Mouse (Mus musculus) midbrain, postnatal 0 days (tissue): ENCODE data around the gene Phactr1. TPM values are rescaled to one million over a fixed set of nuclear protein-coding genes. Genes with fewer than 3 reads are reported as not detected.

Source experiments
- ATAC-seq: fragments of 200-750 bp; cut with Nextera tagmentation; 2 replicates; pipeline ENCODE4 v1.8.0; 2017; ENCODE audit warnings: moderate number of reproducible peaks, mild to moderate bottlenecking, moderate TSS enrichment, moderate library complexity; ENCODE audit not compliant: low FRiP score
- DNase-seq: peaks from one replicate; pipeline ENCODE4 v3.0.0-alpha.2; 2015; ENCODE audit warnings: low spot score
- H3K27ac ChIP-seq: fragments of 300-500 bp; sonication (generic); 2 replicates; pipeline ENCODE4 v1.5.1; 2014; ENCODE audit warnings: low read depth, mild to moderate bottlenecking, low read length, mixed read lengths
- H3K27me3 ChIP-seq: fragments of 300-500 bp; sonication (generic); 2 replicates; pipeline ENCODE4 v1.6.1; 2014; ENCODE audit warnings: low read length, control low read depth, mixed read lengths; ENCODE audit not compliant: insufficient read depth
- H3K36me3 ChIP-seq: fragments of 300-500 bp; sonication (generic); 2 replicates; pipeline ENCODE4 v1.6.1; 2014; ENCODE audit warnings: low read length, control low read depth, mixed read lengths; ENCODE audit not compliant: insufficient read depth
- H3K4me1 ChIP-seq: fragments of 300-500 bp; sonication (generic); 2 replicates; pipeline ENCODE4 v1.6.1; 2014; ENCODE audit warnings: mild to moderate bottlenecking, control low read depth, antibody characterized with exemption, low read length, mixed read lengths; ENCODE audit not compliant: insufficient read depth
- H3K4me2 ChIP-seq: fragments of 300-500 bp; sonication (generic); 2 replicates; pipeline ENCODE4 v1.6.1; 2014; ENCODE audit warnings: low read depth, mild to moderate bottlenecking, low read length, mixed read lengths; ENCODE audit not compliant: poor library complexity, severe bottlenecking
- H3K4me3 ChIP-seq: fragments of 300-500 bp; sonication (generic); 2 replicates; pipeline ENCODE4 v1.5.1; 2014; ENCODE audit warnings: low read depth, mild to moderate bottlenecking, low read length, moderate library complexity
- H3K9ac ChIP-seq: fragments of 300-500 bp; sonication (generic); replicated peaks from 2 replicates; pipeline ENCODE4 v1.6.1; 2014; ENCODE audit warnings: mild to moderate bottlenecking, low read length, moderate library complexity, mixed read lengths; ENCODE audit not compliant: poor library complexity, severe bottlenecking
- H3K9me3 ChIP-seq: fragments of 300-500 bp; sonication (generic); 2 replicates; pipeline ENCODE4 v1.6.1; 2016; ENCODE audit warnings: low read length, control low read depth
- CTCF ChIP-seq: IDR thresholded peaks from 2 replicates; pipeline ENCODE4 v1.5.1; 2016; ENCODE audit warnings: antibody characterized with exemption, mild to moderate bottlenecking
- WGBS: fragments of 180-500 bp; shearing (Covaris S2); extraction: QIAGEN DNeasy Blood & Tissue Kit; methylation state at CpG from one replicate; pipeline ENCODE4 v1.1.7; 2014; 5-methylcytosine and 5-hydroxymethylcytosine counted together
- polyA plus RNA-seq: library from polyadenylated mRNA; unstranded; fragments of >200 nt; fragmentation: Nextera tagmentation; extraction: Ambion mirVana; gene quantifications from 2 replicates; pipeline ENCODE4 v1.2.1, GENCODE M21; 2015
- total RNA-seq: library from RNA; depleted of rRNA; stranded (reverse); fragments of >200 nt; gene quantifications from 2 replicates; pipeline ENCODE4 v1.2.3, GENCODE M21; 2014

The Phactr1 gene
- total and polyA plus RNA-seq, 2 experiments from 2014 or later = 53.9 to 73.7 TPM

GRCm38 (mm10) chr13:42823875-42824274 is 143.5 kb downstream of the Phactr1 start:
- no peaks in the 10 kb centered on the region for H3K27me3 ChIP-seq
- DNase-seq (no peak), ATAC-seq (no peak)
- TF ChIP-seq CTCF = no peak
- 82% methylated on average over 7 of the region's 7 CpGs for WGBS
- no peaks in the 10 kb centered on the region for H3K9me3 ChIP-seq
- H3K27ac ChIP-seq = no peak overlapping the region
- H3K4me2 ChIP-seq = no peak overlapping the region
- H3K4me3 ChIP-seq = no peak overlapping the region
- H3K36me3 ChIP-seq = no peaks in the 10 kb centered on the region
- no peaks in the 10 kb centered on the region for H3K4me1 ChIP-seq
- H3K9ac ChIP-seq = no peak overlapping the region

GRCm38 (mm10) chr13:42826602-42827001 is 146.2 kb downstream of the Phactr1 start:
- no peaks in the 10 kb centered on the region for H3K9me3 ChIP-seq
- H3K27me3 ChIP-seq = no peaks in the 10 kb centered on the region
- ATAC-seq (no peak), DNase-seq (peak; percentile 51)
- no peak overlapping the region for H3K27ac ChIP-seq
- H3K36me3 ChIP-seq = no peaks in the 10 kb centered on the region
- H3K9ac ChIP-seq = no peak overlapping the region
- peak; percentile 80 for TF ChIP-seq CTCF
- H3K4me3 ChIP-seq = no peak overlapping the region
- H3K4me2 ChIP-seq = no peak overlapping the region
- 58% methylated on average over 8 of the region's 8 CpGs for WGBS
- 0 out of 2 replicates have a peak, but pooled peaks cover 2% of the 10 kb centered on the region for H3K4me1 ChIP-seq

GRCm38 (mm10) chr13:42828978-42829377 is 148.6 kb downstream of the Phactr1 start:
- H3K27me3 ChIP-seq = no peaks in the 10 kb centered on the region
- ATAC-seq (no peak), DNase-seq (peak; percentile 41)
- H3K27ac ChIP-seq = no peak overlapping the region
- no peaks in the 10 kb centered on the region for H3K36me3 ChIP-seq
- no peak overlapping the region for H3K4me2 ChIP-seq
- TF ChIP-seq CTCF = no peak
- H3K4me3 ChIP-seq = no peak overlapping the region
- H3K9me3 ChIP-seq = no peaks in the 10 kb centered on the region
- H3K4me1 ChIP-seq = 0 out of 2 replicates have a peak, but pooled peaks cover 2% of the 10 kb centered on the region
- WGBS = 46% methylated on average over 9 of the region's 9 CpGs
- no peak overlapping the region for H3K9ac ChIP-seq

- H3K4me2 ChIP-seq = no peak overlapping the region
- no peak overlapping the region for H3K9ac ChIP-seq
- H3K36me3 ChIP-seq = no peaks in the 10 kb centered on the region
- H3K9me3 ChIP-seq = no peaks in the 10 kb centered on the region
- H3K4me1 ChIP-seq = no peaks in the 10 kb centered on the region
- peak; percentile 77 for TF ChIP-seq CTCF
- H3K27ac ChIP-seq = no peak overlapping the region
- WGBS = 53% methylated on average over 2 of the region's 2 CpGs
- H3K27me3 ChIP-seq = no peaks in the 10 kb centered on the region
- DNase-seq = peak; percentile 83
- no peak for ATAC-seq
- H3K4me3 ChIP-seq = no peak overlapping the region
These were observed 155.0 kb downstream of the Phactr1 start for GRCm38 (mm10) chr13:42835441-42835840.

GRCm38 (mm10) chr13:42839358-42839757 is 158.9 kb downstream of the Phactr1 start:
- no peak overlapping the region for H3K27ac ChIP-seq
- 65% methylated on average over 2 of the region's 2 CpGs for WGBS
- H3K4me1 ChIP-seq = no peaks in the 10 kb centered on the region
- H3K4me3 ChIP-seq = no peak overlapping the region
- no peaks in the 10 kb centered on the region for H3K9me3 ChIP-seq
- no peak for DNase-seq
- H3K4me2 ChIP-seq = no peak overlapping the region
- H3K27me3 ChIP-seq = no peaks in the 10 kb centered on the region
- no peak overlapping the region for H3K9ac ChIP-seq
- H3K36me3 ChIP-seq = no peaks in the 10 kb centered on the region
- TF ChIP-seq CTCF = no peak
- no peak for ATAC-seq

GRCm38 (mm10) chr13:42852086-42852485 is 171.7 kb downstream of the Phactr1 start:
- no peak overlapping the region for H3K9ac ChIP-seq
- no peak overlapping the region for H3K4me2 ChIP-seq
- H3K4me3 ChIP-seq = no peak overlapping the region
- no peaks in the 10 kb centered on the region for H3K4me1 ChIP-seq
- H3K27ac ChIP-seq = no peak overlapping the region
- DNase-seq (no peak), ATAC-seq (no peak)
- WGBS = 77% methylated on average over 10 of the region's 10 CpGs
- TF ChIP-seq CTCF = no peak
- no peaks in the 10 kb centered on the region for H3K36me3 ChIP-seq
- no peaks in the 10 kb centered on the region for H3K9me3 ChIP-seq
- no peaks in the 10 kb centered on the region for H3K27me3 ChIP-seq
